Mouse (Mus musculus): ENCODE measurements at regions not wholly inside any gene's neighbourhood (a gene's known extent, or its start where the extent isn't known, plus 50 kb on each side); places are given as distances from the start of the nearest gene placed in this dataset.
"Not testable (repeated sequence)": the region's sequence is repeated elsewhere in the genome, so short reads cannot be mapped to it uniquely, and the experiment has no call there.

GRCm38 (mm10) chr2:133850485-133850884 lies 298.5 kb downstream of the Bmp2 start:
- TF ChIP-seq CTCF (IDR thresholded peaks at IDR 0.05; ENCODE audit: borderline replicate concordance, extremely low read depth, insufficient read depth, insufficient read length) (no peak), POLR2A (IDR thresholded peaks at IDR 0.05; ENCODE audit: borderline replicate concordance, extremely low read depth, insufficient read depth, insufficient read length, poor library complexity, severe bottlenecking) (no peak)
- DNase-seq (ENCODE audit: low read depth) = peak; percentile 5

- not testable (repeated sequence) for DNase-seq (ENCODE audit: low read depth)
Observed at GRCm38 (mm10) chr2:133874982-133875381, 323.0 kb downstream of the Bmp2 start.

- TF ChIP-seq CTCF (IDR thresholded peaks at IDR 0.05; ENCODE audit: borderline replicate concordance, extremely low read depth, insufficient read depth, insufficient read length) = no peak
- TF ChIP-seq POLR2A (IDR thresholded peaks at IDR 0.05; ENCODE audit: borderline replicate concordance, extremely low read depth, insufficient read depth, insufficient read length, poor library complexity, severe bottlenecking) = no peak
- peak; percentile 5 for DNase-seq (ENCODE audit: low read depth)
Observed at GRCm38 (mm10) chr2:133883682-133884081, 331.7 kb downstream of the Bmp2 start.

GRCm38 (mm10) chr2:133906269-133906668 lies 354.3 kb downstream of the Bmp2 start:
- no peak for TF ChIP-seq CTCF (IDR thresholded peaks at IDR 0.05; ENCODE audit: borderline replicate concordance, extremely low read depth, insufficient read depth, insufficient read length)
- no peak for TF ChIP-seq POLR2A (IDR thresholded peaks at IDR 0.05; ENCODE audit: borderline replicate concordance, extremely low read depth, insufficient read depth, insufficient read length, poor library complexity, severe bottlenecking)
- peak; percentile 5 for DNase-seq (ENCODE audit: low read depth)

Measured in brain, embryonic 14.5 days (tissue).